Mouse (Mus musculus): ENCODE data around the gene Gdf15.

GRCm38 (mm10) chr8:70657739-70658138 is 25.5 kb upstream of the Gdf15 start:
- TF ChIP-seq CTCF (IDR thresholded peaks at IDR 0.05; ENCODE audit: borderline replicate concordance, control insufficient read depth, extremely low read depth, insufficient read depth, low read length, poor library complexity) (no peak), POLR2A (IDR thresholded peaks at IDR 0.05; ENCODE audit: control insufficient read depth, extremely low read depth, insufficient read depth, low read length, poor library complexity) (no peak)

Measured in thymus, adult 2 months (tissue).